Mouse (Mus musculus) megakaryocyte-erythroid progenitor cell, adult 5-6 weeks (primary cell): ENCODE data around the gene Unc13d. TPM values are rescaled to one million over a fixed set of nuclear protein-coding genes. Genes with fewer than 3 reads are reported as not detected.

Experiments
- ATAC-seq: replicated peaks from 2 replicates; pipeline ENCODE4 v1.8.0; 2016; ENCODE audit warnings: mild to moderate bottlenecking, inconsistent platforms; ENCODE audit not compliant: severe bottlenecking, poor library complexity, low FRiP score, low TSS enrichment
- total RNA-seq, 2 experiments: library from RNA; stranded (forward) in 1 of 2; stranded (reverse) in 1 of 2; fragments of 200-1000, 215-1000 nt in 1 of 2; fragments of >200 nt in 1 of 2; fragmentation: Nextera tagmentation in 1 of 2; gene quantifications; 2 replicates each; pipeline ENCODE4 v1.2.3; 2014 to 2017

Unc13d gene
- total RNA-seq, 2 experiments from 2014 or later: 36.3 to 58.7 TPM

GRCm38 (mm10) chr11:116081081-116081480, 3.3 kb upstream of the Unc13d start:
- no peak for ATAC-seq

- no peak for ATAC-seq
Measured at GRCm38 (mm10) chr11:116079511-116079910, 1.8 kb upstream of the Unc13d start.

GRCm38 (mm10) chr11:116078676-116079320, 1.0 kb upstream of the Unc13d start:
- no peak for ATAC-seq

- peak; percentile 1; the same call in 1 of the 2 replicates for ATAC-seq
Measured at GRCm38 (mm10) chr11:116078221-116078620, 460 bp upstream of the Unc13d start.

GRCm38 (mm10) chr11:116076836-116077235, 925 bp downstream of the Unc13d start:
- ATAC-seq: peak; percentile 41

GRCm38 (mm10) chr11:116076266-116076540, 1.6 kb downstream of the Unc13d start:
- no peak for ATAC-seq

GRCm38 (mm10) chr11:116075539-116076265, 2.1 kb downstream of the Unc13d start:
- peak; percentile 40 for ATAC-seq

- no peak for ATAC-seq
Measured at GRCm38 (mm10) chr11:116074436-116074991, 3.2 kb downstream of the Unc13d start.

- ATAC-seq: no peak
Measured at GRCm38 (mm10) chr11:116072608-116073007, 5.2 kb downstream of the Unc13d start.

- ATAC-seq: 0 out of 2 replicates have a peak, but pooled peaks have one; percentile 24
Measured at GRCm38 (mm10) chr11:116071510-116071909, 6.3 kb downstream of the Unc13d start.

- no peak for ATAC-seq
Measured at GRCm38 (mm10) chr11:116065345-116065744, 12.4 kb downstream of the Unc13d start.

- no peak for ATAC-seq
Measured at GRCm38 (mm10) chr11:116064187-116064867, 13.4 kb downstream of the Unc13d start.

- ATAC-seq: no peak
Measured at GRCm38 (mm10) chr11:116063562-116063961, 14.2 kb downstream of the Unc13d start.

- no peak for ATAC-seq
Measured at GRCm38 (mm10) chr11:116062521-116062920, 15.2 kb downstream of the Unc13d start.

- ATAC-seq: no peak
Measured at GRCm38 (mm10) chr11:116061641-116062415, 15.9 kb downstream of the Unc13d start.

- ATAC-seq: no peak
Measured at GRCm38 (mm10) chr11:116060596-116060995, 17.2 kb downstream of the Unc13d start.

- no peak for ATAC-seq
Measured at GRCm38 (mm10) chr11:116059691-116060025, 18.1 kb downstream of the Unc13d start.

GRCm38 (mm10) chr11:116058868-116059690, 18.7 kb downstream of the Unc13d start:
- ATAC-seq: no peak
